Mouse (Mus musculus) bone marrow, adult 2 months (tissue): ENCODE results near the gene Tbata.

Experiments used
- CTCF ChIP-seq: fragments of 200-500 bp; IDR thresholded peaks from 2 replicates; pipeline ENCODE4 v1.5.1; 2011; ENCODE audit warnings: low read length, control low read depth; ENCODE audit not compliant: control insufficient read depth, insufficient read depth
- POLR2A ChIP-seq: fragments of 200-500 bp; IDR thresholded peaks from 2 replicates; pipeline ENCODE4 v1.6.1; 2011; ENCODE audit warnings: low read depth, mild to moderate bottlenecking, control low read depth, low read length, borderline replicate concordance; ENCODE audit not compliant: control insufficient read depth

DNA sequence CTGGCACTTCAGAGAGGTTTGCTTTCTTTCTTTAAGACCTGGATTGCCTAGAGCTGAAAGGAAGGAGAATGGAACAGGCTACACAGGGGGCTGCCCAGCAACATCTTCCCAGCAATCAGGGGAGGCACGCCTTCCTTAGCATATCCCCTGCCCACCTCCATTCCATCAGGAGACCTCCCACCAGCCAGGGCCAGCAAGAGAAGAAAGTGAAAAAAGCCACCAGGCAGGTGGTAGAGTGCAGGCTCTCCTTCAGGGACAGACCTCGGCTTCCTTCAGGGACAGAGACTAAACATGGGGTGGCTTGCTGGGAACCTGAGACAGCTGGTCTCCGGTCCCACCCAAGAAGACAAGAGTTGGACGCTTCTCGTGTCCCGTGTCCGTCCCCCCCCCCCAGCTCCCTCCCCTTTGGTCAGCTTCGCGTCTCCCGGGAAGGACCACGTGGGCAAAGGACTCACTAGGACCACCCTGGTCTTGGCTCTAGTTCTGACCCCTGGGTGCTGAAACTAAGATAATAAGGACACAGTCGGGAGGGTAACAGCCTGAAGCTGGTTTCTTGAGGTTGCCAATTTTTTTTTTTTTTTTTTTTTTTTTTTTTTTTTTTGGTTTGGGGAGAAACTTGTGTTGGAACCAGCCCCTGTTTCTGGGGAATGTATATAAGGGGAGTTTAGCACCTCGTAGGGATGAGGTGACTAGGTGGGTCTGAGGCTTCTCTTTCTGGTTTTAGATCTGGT, 3.1 kb downstream of the Tbata start:
- TF ChIP-seq POLR2A: no peak
- TF ChIP-seq CTCF: no peak
